Mouse (Mus musculus) brown adipose tissue, adult 24 weeks (tissue): ENCODE measurements at regions not wholly inside any gene's neighbourhood (a gene's known extent, or its start where the extent isn't known, plus 50 kb on each side); places are given as distances from the start of the nearest gene placed in this dataset.

ENCODE experiments used
- H3K27ac ChIP-seq: fragments of 200-500 bp; replicated peaks from 2 replicates; pipeline ENCODE4 v1.5.1; 2012; ENCODE audit warnings: low read depth, mild to moderate bottlenecking, low read length
- H3K4me1 ChIP-seq: fragments of 200-500 bp; 2 replicates; pipeline ENCODE4 v1.6.1; 2012; ENCODE audit warnings: low read length, mixed read lengths; ENCODE audit not compliant: control insufficient read depth, insufficient read depth, insufficient read length
- H3K4me3 ChIP-seq: fragments of 200-500 bp; 2 replicates; pipeline ENCODE4 v1.5.1; 2012; ENCODE audit warnings: low read depth, mild to moderate bottlenecking, low read length, moderate library complexity; ENCODE audit not compliant: insufficient read depth

DNA sequence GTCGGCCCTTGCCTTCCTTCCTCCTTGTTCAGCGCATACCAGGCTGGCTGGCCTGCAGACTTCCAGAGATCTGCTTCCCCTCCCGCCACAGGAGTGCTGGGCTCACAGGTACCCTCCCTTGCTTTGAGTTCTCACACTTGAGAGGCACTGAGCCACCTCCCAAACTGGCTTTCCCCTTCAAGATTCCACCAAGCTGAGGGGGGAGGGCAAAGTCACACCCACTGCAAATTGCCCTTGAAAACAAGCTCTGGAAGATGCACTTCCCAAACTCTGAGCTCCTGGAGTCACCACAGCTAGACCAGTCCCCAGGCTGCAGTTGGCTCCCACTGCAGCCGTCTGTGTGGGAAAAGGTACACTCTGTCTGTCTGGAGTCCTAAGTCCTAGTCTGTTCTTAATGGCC, 142.1 kb upstream of the Slc22a12 start:
- H3K27ac ChIP-seq, result no peak overlapping the region

DNA sequence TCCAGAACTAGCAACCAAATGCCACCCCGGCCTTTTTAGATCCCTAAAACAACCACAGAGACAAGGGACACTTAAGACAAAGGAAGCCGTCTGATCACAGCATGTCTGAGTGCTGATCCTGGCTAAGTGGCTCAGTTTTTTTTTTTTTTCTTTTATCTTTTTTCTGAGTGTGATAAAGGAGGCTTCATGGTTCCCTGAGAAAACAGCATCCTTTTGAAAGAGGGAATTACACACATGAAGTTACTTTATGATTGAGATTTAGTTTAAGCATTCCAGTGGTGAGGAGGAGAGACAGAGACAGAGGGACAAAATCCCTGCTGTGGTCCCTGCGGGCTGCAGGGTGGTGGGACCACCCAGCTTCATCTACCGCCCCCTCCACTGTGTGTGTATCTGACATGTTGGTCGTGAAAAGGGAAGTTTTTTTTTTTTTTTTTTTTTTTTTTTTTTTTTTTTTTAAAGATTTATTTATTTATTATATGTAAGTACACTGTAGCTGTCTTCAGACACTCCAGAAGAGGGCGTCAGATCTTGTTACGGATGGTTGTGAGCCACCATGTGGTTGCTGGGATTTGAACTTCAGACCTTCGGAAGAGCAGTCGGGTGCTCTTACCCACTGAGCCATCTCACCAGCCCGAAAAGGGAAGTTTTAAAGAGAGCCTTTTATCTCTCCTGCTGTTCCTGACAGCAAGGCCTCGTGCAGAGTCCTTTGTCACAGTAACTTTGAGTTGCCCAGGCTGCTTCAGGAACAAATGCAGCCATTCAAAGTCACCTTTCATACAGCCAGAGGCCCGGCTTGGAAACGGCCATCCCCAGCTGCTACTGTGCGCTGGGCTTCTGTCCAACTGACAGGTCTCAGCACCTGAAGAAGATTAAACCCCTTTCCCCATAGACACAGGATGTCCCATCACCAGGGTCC, 136.8 kb upstream of the Slc22a12 start:
- no peak overlapping the region for H3K4me3 ChIP-seq
- H3K27ac ChIP-seq, result no peak overlapping the region
- no peaks in the 10 kb centered on the region for H3K4me1 ChIP-seq

More for the DNA sequence above, 142.1 kb upstream of the Slc22a12 start:
- Histone ChIP-seq H3K4me1 (no peaks in the 10 kb centered on the region), H3K4me3 (no peak overlapping the region)

DNA sequence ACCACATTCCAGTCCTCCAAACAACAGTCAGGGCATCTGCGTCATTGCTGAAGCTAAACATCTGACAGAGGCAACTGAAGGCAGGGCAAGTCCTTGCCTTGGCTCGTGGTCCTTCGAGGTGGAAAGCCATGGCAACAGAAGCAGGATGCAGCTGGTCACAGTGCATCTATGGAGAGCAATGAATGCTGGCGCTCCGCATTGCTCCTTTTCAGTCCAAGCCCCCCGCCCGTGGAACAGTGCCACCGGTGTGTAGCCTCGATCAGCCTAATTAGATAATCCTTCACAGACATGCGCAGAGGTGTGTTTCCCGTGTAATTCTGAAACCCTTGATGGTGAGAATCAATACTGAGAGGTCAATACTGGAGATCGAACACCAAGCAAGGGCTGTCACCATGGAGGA, 134.7 kb upstream of the Slc22a12 start:
- Histone ChIP-seq H3K4me3 (no peak overlapping the region), H3K27ac (no peak overlapping the region), H3K4me1 (no peaks in the 10 kb centered on the region)

DNA sequence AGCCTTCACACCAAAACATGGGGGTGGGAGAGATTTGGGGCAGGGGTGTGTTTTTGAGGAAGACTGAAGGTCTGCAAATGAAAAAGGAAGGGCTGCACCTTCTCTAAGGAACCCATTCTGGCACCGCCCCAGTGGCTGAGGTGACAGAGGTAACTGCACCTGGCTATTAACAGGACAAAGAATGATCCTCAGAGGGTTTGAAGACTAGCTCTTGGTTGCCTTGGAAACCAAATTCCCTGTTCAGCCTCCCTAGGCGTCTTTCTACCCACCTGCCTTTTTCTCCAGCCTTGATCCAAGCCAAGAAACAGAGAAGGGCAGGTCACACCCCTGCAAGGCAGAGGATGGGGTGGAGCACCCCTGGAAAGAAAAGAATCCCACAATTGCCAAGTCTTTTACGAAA, 132.8 kb upstream of the Slc22a12 start:
- Histone ChIP-seq H3K4me3 (no peak overlapping the region), H3K27ac (no peak overlapping the region)

DNA sequence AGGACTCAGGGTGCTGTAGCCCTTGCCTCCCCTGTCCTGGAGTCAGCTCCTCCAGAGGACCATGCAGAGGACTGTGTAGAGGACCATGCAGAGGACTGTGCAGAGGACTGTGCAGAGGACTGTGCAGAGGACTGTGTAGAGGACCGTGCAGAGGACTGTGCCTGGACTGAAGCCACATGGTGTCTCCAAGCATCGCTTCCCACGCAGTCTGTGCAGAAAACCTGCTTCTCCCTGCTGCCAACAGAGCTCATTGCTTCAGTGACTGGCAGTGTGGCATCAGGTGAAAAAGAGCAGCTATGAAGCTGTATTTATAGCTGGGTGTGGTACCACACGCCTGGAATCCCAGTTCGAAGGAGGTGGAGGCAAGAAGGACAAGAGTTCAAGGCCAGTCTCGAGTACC, 128.9 kb upstream of the Slc22a12 start:
- Histone ChIP-seq H3K4me3 (no peak overlapping the region), H3K27ac (no peak overlapping the region), H3K4me1 (no peaks in the 10 kb centered on the region)

More for the DNA sequence above, 132.8 kb upstream of the Slc22a12 start:
- no peaks in the 10 kb centered on the region for H3K4me1 ChIP-seq

DNA sequence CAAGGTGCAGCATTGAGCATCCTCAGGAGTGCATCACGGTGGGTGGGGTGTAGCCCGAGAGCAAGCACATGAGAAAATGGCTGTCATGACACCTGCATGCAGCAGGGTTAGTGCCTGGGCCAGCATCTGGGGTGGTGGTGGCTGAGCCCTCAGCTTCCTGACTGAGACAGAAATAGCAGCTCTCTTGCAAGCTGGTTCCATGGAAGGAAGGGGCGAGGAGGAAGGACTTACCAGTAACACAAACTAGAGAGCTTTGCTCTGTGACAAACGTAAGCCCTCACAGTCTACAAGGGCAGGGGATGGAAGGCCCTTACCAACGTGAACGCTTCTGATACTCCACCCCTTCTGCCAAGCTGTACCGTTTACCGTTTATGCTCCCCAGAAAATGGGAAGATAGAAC, 127.0 kb upstream of the Slc22a12 start:
- H3K4me1 ChIP-seq, result no peaks in the 10 kb centered on the region
- peak overlapping the region; percentile 54; the same call in 1 of the 2 replicates for H3K27ac ChIP-seq
- no peak overlapping the region for H3K4me3 ChIP-seq

DNA sequence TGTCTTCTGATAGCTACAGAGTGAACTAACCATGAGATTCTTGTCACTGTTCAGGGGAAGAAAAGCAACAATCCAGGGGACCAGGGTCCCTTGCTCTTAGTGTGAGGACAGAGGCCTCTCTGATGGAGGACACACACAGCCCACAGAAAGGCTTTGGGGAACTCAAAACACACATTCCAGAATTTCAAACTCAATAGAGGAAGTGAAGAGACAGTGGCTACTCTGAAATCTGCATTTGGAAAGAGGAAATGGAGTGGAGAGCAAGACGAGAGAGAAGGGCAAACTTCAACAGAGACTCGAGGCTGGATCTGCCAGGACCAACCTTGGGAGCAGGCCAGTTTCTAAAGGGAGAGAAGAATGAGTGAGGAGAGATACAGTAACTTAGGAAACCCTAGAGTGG, 125.7 kb upstream of the Slc22a12 start:
- Histone ChIP-seq H3K4me1 (no peaks in the 10 kb centered on the region), H3K27ac (peak overlapping the region; percentile 50), H3K4me3 (no peak overlapping the region)

DNA sequence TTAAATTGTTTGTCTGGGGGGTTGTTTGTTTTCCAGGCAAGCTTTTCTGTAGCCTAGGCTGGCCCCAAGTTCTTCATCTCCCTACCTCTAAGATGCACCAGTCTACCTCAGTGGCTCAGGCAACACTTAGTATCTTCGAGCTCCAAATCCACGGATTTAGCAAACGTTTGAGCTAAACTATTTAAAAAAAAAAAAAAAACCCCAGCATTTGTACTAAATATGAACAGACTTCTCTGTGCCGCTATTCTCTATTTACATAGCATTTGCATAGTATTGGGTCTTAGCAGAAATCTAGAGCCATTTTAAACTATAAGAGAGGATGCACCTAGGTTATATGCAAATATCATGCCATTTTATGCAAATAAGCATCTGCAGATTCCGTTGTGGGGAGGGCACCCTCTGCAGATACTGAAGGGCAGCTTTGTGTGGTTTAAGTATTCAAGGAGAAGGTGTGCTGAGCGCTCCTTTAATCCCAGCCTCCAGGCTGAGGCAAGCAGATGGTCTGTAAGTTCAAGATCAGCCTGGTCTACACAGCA, 123.4 kb upstream of the Slc22a12 start:
- Histone ChIP-seq H3K4me3 (no peak overlapping the region), H3K4me1 (no peaks in the 10 kb centered on the region), H3K27ac (no peak overlapping the region)

DNA sequence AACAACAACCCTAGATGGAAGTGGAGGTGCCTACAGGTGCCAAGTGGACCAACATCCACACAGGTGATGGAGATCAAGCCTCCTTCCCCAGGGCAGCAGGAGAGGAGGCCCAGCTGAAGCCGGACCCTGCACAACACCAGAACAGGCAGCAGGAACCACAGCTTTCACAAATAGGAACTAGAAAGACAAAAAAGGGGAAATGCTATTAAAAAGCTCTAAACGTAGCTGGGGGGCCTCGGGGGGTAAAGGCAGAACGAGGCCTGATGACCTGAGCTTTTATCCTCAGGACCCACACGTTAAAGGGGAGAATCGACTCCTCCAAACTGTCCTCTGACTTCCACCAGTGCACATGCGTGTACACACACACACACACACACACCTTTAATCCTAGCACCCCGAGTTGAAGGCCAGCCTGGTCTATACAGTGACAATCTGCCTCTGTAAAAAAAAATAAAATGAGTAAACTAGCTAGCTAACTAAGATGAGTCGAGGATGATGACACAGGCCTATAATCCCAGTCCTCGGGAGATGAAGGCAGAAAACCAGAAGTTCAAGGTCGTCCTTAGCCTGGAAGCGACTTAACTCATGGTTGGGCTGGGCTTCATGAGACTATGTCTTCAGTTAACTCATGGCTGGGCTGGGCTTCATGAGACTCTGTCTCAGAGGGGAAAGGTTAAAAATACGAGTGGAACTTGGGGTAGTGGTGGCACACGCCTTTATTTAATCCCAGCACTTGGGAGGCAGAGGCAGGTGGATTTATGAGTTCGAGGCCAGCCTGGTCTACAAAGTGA, 122.6 kb upstream of the Slc22a12 start:
- H3K27ac ChIP-seq, result 0 out of 2 replicates have a peak overlapping the region, but pooled peaks have one; percentile 1
- no peak overlapping the region for H3K4me3 ChIP-seq
- no peaks in the 10 kb centered on the region for H3K4me1 ChIP-seq

DNA sequence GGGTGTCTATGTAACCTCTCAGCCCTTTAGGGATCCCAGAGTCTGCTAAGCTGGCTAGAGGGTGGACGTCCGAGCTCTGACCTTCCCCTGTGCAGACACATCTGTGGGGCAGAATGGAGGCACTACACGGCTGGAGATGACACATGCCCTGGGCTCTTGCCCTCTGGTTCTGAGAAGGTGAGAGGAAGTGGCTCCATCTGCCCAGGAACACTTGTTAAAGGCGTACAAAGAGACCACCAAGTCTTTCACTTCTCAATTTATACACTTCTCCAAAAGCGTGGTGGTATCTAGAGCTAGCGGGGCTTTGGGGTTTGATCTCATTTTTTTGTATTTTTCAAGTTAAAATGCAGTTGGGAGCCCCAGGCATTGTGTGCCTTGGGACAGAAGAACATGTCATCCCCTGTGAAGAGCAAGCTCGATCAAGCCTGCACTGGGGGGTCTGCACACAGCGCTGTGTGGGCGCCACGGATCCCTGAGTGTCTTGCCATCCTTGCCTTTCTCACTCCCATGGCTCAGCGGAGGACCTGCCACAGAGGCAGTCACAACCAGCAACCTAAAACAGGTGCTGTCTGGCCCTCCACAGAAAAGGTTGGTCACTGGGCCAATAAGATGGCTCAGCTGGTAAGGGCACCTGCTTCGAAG, 121.6 kb upstream of the Slc22a12 start:
- Histone ChIP-seq H3K4me3 (no peak overlapping the region), H3K4me1 (no peaks in the 10 kb centered on the region), H3K27ac (no peak overlapping the region)

DNA sequence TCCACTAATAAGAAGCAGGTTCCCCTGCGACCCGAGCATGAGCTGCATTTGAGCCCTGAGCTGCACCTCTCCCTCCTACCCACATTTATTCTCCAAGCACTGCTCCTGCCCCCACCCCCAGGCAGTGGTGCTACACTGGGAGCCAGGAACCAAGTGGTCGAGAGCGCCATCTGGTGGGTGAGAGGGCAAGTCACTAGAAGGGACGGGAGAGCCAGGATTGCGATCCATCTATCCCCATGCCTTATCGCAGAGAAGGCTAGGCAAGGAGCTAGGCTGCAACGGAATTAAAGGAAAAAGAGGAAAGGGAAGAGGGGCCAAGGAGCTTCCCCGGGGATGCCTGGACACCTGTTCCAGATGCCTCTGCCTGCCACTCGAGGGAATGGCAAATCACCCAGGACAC, 120.6 kb upstream of the Slc22a12 start:
- H3K27ac ChIP-seq, result no peak overlapping the region
- no peak overlapping the region for H3K4me3 ChIP-seq

DNA sequence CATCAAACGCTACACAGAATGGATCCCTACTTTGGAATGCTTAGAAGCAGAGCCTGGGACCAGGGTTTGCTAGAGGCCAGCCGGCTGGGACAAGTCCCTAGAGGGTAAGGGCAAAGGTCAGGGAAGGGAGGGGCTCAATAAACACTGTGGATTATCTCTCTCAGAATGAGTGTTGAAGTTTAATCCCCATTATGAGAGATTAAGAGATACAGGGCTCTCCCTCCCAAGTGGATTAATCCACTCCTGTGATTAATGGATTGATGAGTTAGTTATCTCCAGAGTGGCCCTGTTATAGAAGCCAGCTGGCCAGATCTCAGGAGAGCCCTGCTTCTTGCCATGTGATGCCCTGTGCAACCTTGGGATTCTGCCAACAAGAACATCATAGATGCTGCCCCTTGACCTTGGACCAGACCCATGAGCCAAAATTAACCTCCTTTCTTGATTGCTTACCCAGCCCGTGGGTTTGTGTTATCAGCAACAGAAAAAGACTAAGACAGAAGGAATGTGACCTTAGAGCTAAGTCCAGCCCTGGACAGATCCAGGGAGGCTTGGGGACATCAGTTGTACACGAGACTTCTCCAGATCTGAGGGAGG, 119.6 kb upstream of the Slc22a12 start:
- Histone ChIP-seq H3K27ac (no peak overlapping the region), H3K4me1 (no peaks in the 10 kb centered on the region), H3K4me3 (no peak overlapping the region)

More for the DNA sequence above, 120.6 kb upstream of the Slc22a12 start:
- no peaks in the 10 kb centered on the region for H3K4me1 ChIP-seq

DNA sequence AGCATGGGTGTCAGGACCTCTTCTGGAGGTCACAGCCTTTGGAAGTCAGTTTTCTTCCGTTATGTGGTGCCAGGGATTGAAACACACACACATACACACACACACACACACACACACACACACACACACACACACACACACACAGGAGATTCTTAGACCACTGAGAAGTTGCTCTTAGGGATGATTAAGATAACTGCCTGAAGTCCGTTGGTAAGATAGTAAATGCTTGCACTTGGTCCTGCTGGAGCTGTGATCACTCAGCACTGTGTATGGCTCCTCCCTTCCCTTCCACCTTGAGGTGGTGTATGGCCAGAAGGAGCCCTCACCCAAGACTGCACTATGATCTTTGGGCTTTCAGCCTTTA, 118.7 kb upstream of the Slc22a12 start:
- Histone ChIP-seq H3K4me3 (no peak overlapping the region), H3K27ac (no peak overlapping the region), H3K4me1 (no peaks in the 10 kb centered on the region)

DNA sequence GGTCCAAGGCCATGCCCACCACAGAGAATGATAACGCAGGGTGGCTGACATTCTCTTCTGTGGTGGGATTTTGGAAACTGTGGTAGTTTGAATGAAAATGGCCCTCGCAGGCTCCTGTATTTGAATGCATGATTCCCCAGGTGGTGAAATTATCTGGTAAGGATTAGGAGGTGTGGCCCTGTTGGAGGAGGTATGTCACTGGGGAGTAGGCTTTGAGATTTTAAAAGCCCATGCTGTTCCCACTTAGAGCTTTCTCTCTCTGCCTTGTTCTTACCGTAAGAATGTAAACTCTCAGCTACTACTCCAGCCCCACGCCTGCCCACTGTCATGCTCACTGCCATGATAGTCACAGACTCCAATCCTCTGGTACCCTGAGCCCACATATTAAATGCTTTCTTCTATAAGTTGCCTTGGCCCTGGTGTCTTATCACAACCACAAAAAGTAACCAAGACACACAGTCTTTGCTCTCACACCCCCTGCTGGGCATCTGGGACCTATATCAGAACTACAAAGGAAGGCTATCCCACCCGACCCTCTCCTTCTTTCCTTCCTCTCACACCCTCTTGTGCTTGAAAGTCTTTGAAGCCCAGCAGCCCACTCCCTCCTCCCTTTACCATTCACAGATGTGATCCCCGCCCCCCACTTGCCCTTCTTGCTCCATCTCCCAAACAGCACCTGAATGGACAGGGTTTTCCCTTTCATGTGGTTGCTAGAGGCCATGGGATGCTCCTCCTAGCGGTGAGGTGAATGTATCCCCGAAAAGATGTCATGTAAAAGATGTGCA, 118.1 kb upstream of the Slc22a12 start:
- Histone ChIP-seq H3K4me1 (no peaks in the 10 kb centered on the region), H3K27ac (no peak overlapping the region), H3K4me3 (no peak overlapping the region)
